Mouse (Mus musculus) neutrophil, adult 83 days (primary cell): ENCODE measurements around the gene Cyp4f37. TPM values are rescaled to one million over a fixed set of nuclear protein-coding genes. Genes with fewer than 3 reads are reported as not detected.

ENCODE experiments used
- total RNA-seq, 2 experiments: library from RNA; stranded (reverse); gene quantifications; one replicate each; pipeline ENCODE4 v1.2.4; 2023

Gene Cyp4f37
- total RNA-seq: under 1 TPM; 0.50 to 0.84 TPM

DNA sequence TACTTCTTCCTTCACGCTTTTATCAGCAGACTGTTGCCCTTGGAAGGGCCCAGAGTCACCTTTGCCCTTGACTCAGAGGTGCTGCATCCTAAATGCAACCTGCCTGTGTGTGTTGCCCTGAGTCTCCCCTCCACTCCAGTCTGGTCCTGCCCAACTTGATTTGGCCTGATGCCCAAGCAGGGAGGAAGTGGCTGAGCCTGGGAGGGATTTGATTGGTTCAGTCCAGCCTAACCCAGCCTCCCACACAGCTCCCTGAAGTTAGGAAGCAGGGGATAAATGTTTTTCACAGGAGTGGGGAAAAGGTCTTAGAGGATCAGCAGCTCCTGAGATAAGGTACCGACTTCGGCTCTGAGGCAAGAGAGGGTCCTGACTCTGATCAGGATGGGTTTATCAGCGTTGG lies at the start of gene Cyp4f37:
Cyp4f37 (plus strand) TSS at position 292 of the 400 bp plus-strand sequence.

DNA sequence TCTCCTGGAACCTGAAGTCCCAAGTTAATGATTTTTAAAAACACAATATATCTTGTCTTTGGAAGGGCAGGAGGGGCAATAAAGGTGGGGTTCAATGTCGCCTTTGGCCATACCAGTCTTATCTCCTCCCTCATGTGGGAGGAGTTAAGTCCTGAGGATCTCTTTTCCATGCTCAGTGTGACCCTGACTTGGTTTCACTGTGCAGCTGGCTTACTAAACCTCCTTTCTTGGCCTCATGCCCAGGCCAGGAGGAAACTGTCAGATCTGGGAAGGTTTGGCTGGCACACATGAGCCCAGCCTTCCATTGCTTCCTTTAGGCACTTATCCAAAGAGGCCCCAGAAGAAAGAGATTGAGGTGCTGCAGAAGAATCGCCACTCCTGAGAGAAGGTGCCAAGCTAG lies 37.6 kb downstream of the Cyp4f37 start, which contains the start of gene Cyp4f40:
Cyp4f40 (plus strand) TSS at position 189 of the 400 bp plus-strand sequence.

DNA sequence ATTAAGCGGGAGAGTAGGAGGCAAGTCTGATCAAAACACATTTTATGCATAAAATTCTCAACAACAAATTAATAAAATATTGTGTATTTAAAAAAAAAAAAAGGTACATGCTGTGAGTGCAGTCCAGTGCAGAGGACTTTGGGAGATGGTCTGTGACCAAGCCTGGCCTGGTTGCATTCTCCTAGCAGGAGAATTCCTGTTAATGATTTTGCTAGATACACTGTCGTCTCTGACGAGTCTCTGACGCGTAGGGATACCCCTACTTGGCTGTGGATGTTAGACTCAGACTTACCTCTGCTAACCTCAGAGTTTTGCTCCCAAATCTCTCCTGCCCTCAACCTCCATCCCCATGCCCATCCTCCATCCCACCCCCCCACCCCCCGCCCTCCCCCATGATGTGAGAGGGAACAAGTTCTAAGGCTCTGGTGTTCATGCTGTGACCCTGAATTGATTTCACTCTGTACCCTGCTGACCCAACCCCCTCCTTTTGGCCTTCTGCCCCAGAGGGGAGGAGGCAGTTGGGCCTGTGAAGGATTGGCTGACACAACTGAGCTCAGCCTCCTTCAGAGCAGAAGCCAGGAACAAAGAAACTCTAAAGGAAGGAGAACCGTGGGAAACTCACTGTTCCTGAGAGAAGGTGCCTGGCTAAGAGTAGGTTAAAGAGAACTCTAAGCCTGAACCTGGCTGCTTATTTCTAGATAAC lies 64.1 kb downstream of the Cyp4f37 start, which contains the start of gene Cyp4f15:
Cyp4f15 (plus strand) TSS at position 580 of the 703 bp plus-strand sequence.

Other genes with a start within 250 kb of the Cyp4f37 start
- 10 to 100 TPM; 14.6 to 15.2 TPM for gene Wiz, start 231.9 kb upstream of the Cyp4f37 start, total RNA-seq
- 10 to 100 TPM; 41.2 to 44.7 TPM for gene Rasal3, start 217.7 kb upstream of the Cyp4f37 start, total RNA-seq
- under 1 TPM; 0.38 to 0.46 TPM for gene Pglyrp2, start 197.1 kb upstream of the Cyp4f37 start, total RNA-seq
- not detected for gene Cyp4f39, start 168.6 kb upstream of the Cyp4f37 start, total RNA-seq
- under 1 TPM; 0.18 to 0.33 TPM for gene Cyp4f17, start 115.3 kb upstream of the Cyp4f37 start, total RNA-seq
- 10 to 100 TPM; 15.9 to 18.9 TPM for gene Cyp4f16, start 84.8 kb upstream of the Cyp4f37 start, total RNA-seq
- gene Cyp4f40, start 37.6 kb downstream of the Cyp4f37 start, total RNA-seq: not detected
- not detected for gene Cyp4f15, start 64.3 kb downstream of the Cyp4f37 start, total RNA-seq
- gene Zfp871, start 167.0 kb downstream of the Cyp4f37 start, total RNA-seq: 10 to 100 TPM; 49.8 to 50.2 TPM
- gene Zfp811, start 188.6 kb downstream of the Cyp4f37 start, total RNA-seq: under 1 TPM in 1 of 2 experiments, not detected in 1; 0.33 TPM
- 1 to 10 TPM; 2.2 to 2.6 TPM for gene Zfp799, start 209.0 kb downstream of the Cyp4f37 start, total RNA-seq